In the genomic region with DNA sequence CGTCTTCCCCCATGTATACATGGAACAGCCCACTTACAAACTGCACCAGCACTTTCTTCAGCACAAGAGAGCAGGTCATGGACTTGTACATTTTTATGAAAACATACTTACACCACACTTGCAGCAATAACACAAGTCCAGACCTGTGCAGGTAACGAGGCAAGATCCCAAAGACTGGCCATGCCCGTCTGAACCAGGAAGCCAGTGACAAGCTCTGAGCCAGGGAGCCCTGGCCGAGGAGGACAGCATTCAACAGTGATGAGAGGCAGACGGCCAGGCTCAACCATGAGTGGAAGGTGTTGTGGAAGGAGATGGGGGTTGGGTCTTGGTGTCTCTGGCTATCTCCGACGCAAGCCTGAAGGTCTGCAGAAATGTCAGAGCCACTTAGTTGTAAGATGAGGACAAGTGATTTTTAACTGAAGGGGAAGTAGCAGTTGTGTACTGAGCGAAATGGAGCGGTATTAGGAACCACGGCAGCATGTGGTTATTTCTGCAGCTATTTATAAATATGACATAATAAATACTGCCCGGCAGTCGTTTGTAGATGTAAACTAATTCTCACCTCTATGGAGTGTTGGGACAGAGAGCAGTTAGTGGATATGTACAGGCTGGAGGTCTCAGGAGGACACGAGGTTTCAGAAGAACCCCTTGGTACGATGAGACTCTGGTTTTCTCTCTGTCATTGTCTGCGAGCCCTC, we compare ENCODE assay signal across 1 mouse cellular context.
TF ChIP-seq lines count a peak whose summit lies in the region.

No protein-coding gene starts in this region.

TF ChIP-seq in CH12.LX, 34 proteins besides CTCF, POLR2A, EP300 and RAD21 (continued from another document):
- 0 out of 2 replicates have a peak, but pooled peaks have one; percentile 19 for TF ChIP-seq JUND (conservative IDR thresholded peaks at IDR 0.05; ENCODE audit: low read depth, low read length)
